Mouse (Mus musculus) hindbrain, embryonic 11.5 days (tissue): Measurements from ENCODE around the gene 1190005I06Rik. TPM values are rescaled to one million over a fixed set of nuclear protein-coding genes. Genes with fewer than 3 reads are reported as not detected.

Experiments
- ATAC-seq: fragments of 200-750 bp; cut with Nextera tagmentation; 2 replicates; pipeline ENCODE4 v1.8.0; 2017; ENCODE audit warnings: mild to moderate bottlenecking, moderate TSS enrichment, moderate library complexity; ENCODE audit not compliant: low FRiP score
- DNase-seq: peaks from one replicate; pipeline ENCODE4 v3.0.0-alpha.2; 2015; ENCODE audit warnings: low spot score
- H3K27ac ChIP-seq: fragments of 300-500 bp; sonication (generic); 2 replicates; pipeline ENCODE4 v1.5.1; 2014; ENCODE audit warnings: mild to moderate bottlenecking, low read depth, low read length
- H3K27me3 ChIP-seq: fragments of 300-500 bp; sonication (generic); 2 replicates; pipeline ENCODE4 v1.6.1; 2014; ENCODE audit warnings: mild to moderate bottlenecking, low read length, moderate library complexity, mixed read lengths; ENCODE audit not compliant: control insufficient read depth, insufficient read depth
- H3K36me3 ChIP-seq: fragments of 300-500 bp; sonication (generic); 2 replicates; pipeline ENCODE4 v1.6.1; 2014; ENCODE audit warnings: mild to moderate bottlenecking, low read length, moderate library complexity, mixed read lengths; ENCODE audit not compliant: control insufficient read depth, insufficient read depth
- H3K4me1 ChIP-seq: fragments of 300-500 bp; sonication (generic); replicated peaks from 2 replicates; pipeline ENCODE4 v1.6.1; 2014; ENCODE audit warnings: low read length, mixed read lengths; ENCODE audit not compliant: control insufficient read depth, insufficient read depth
- H3K4me2 ChIP-seq: fragments of 300-500 bp; sonication (generic); replicated peaks from 2 replicates; pipeline ENCODE4 v1.6.1; 2014; ENCODE audit warnings: mild to moderate bottlenecking, low read depth, low read length
- H3K4me3 ChIP-seq: fragments of 300-500 bp; sonication (generic); 2 replicates; pipeline ENCODE4 v1.5.1; 2014; ENCODE audit warnings: low read depth, low read length
- H3K9ac ChIP-seq: fragments of 300-500 bp; sonication (generic); 2 replicates; pipeline ENCODE4 v1.6.1; 2014; ENCODE audit warnings: low read depth, low read length
- H3K9me3 ChIP-seq: fragments of 300-500 bp; sonication (generic); 2 replicates; pipeline ENCODE4 v1.6.1; 2016; ENCODE audit warnings: low read length; ENCODE audit not compliant: control insufficient read depth
- WGBS: fragments of 180-500 bp; shearing (Covaris S2); extraction: QIAGEN DNeasy Blood & Tissue Kit; methylation state at CpG from one replicate; pipeline ENCODE4 v1.1.7; 2014; 5-methylcytosine and 5-hydroxymethylcytosine counted together
- polyA plus RNA-seq: library from polyadenylated mRNA; unstranded; fragments of >200 nt; fragmentation: Nextera tagmentation; extraction: Ambion mirVana; gene quantifications from 2 replicates; pipeline ENCODE4 v1.2.1, GENCODE M21; 2014

The 1190005I06Rik gene
- polyA plus RNA-seq, 1 experiment from 2014 or later, result 2.4 TPM

DNA sequence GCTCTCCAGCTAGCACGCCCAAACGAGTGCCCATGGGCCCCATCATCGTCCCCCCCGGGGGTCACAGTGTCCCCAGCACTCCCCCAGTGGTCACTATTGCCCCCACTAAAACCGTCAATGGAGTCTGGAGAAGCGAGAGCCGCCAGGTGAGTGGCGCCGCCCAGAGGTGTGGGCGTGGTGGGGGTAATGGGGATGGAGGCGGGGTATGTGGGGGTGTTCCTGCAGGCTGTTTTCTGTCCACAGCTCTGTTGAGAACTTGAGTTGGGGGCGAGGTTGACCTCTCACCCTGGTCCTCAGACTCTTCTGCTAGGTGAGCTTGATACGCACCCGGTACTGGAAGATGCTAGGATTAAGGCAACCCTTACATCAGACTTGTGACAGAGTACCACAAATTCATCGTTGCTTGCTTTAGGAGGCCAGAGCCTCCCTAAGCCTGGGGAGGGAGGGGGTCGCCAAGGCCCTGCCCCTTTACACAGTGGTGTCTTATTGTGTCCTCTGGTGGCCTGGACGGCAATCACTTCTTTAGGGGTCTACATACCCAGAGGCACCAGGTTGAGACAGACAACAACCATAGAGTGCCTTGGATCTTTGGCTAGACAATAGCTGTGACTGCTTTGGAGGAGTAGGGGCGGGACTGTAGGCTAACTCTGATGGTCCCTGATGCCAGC is 84.6 kb downstream of the 1190005I06Rik start:
- DNase-seq (no peak), ATAC-seq (0 out of 2 replicates have a peak, but pooled peaks have one; percentile 3)
- H3K27me3 ChIP-seq, result no peaks in the 10 kb centered on the region
- no peaks in the 10 kb centered on the region for H3K9me3 ChIP-seq
- no peak overlapping the region for H3K4me3 ChIP-seq
- H3K9ac ChIP-seq, result no peak overlapping the region
- H3K36me3 ChIP-seq, result peaks cover 7% of the 10 kb centered on the region
- H3K4me1 ChIP-seq, result peaks cover 60% of the 10 kb centered on the region
- WGBS, result 80% methylated on average over 18 of the region's 18 CpGs
- H3K27ac ChIP-seq, result peak overlapping the region; percentile 70
- H3K4me2 ChIP-seq, result no peak overlapping the region

DNA sequence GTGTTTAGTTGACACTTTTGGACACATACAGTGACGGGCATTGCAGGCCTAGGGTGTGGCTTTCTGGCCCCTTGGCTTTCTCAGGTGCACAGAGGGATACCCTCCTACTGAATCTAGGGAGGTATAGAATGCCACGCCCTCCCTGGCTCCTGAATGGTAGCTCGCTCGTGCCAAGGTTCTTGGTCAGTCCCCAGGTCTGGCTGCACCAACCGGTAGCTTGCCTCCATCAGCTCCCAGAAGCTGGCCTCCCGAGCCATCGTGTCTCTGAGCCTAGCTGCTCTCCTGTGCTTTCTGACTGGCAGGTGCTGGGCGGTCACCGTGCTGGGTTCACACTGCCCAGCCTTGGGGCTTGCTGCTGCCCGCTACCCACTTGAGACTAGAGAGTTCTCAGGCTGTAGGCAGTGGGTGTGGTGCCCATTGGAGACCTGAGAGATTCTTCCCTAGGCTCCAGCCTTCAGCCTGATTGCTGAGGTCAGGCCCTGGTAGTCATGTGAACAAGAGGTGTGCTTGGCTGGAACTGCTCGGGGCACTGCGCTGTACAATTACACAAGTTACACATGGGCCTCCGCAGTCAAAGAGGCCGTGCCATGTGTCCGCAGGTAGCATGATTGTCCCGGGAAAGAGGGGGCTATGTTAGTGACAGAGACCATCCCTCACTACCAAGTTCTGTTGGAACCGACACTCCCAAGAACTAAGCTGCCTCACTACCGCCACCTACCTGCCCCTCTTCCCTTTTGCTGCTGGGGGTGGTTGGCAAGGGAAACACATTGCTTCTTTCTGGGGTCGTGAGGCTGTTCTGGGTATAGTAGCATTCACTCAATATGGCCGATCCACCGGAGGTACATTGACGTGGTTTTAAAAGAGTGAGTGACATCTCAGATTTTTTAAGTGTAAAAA is 85.6 kb downstream of the 1190005I06Rik start:
- Histone ChIP-seq H3K4me3 (no peak overlapping the region), H3K9me3 (no peaks in the 10 kb centered on the region), H3K4me2 (no peak overlapping the region), H3K36me3 (no peaks in the 10 kb centered on the region), H3K9ac (no peak overlapping the region), H3K27ac (peak overlapping the region; percentile 70), H3K4me1 (peaks cover 70% of the 10 kb centered on the region), H3K27me3 (no peaks in the 10 kb centered on the region)
- DNase-seq (no peak), ATAC-seq (no peak)
- 85% methylated on average over 22 of the region's 22 CpGs for WGBS

DNA sequence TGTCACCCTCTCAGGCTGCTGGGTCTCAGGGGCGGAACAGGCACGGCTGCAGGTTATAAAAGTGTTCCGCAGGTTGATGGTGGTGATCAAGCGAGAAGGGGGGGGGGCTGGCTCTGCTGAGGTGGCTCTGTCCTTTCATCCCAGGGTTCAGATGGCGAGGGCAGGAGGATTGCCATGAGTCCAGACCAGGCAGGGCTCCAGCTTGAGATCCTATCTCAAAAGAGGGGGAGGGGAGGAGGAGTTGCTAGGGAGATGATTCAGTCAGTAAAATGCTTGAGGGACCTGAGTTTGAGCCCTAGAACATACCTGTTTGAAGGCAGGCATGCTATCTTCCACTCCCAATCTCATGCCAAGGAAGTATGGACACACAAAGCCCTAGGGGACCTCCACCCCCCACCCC is 86.9 kb downstream of the 1190005I06Rik start:
- Histone ChIP-seq H3K9ac (no peak overlapping the region), H3K27ac (peak overlapping the region; percentile 90)
- no peak for ATAC-seq

DNA sequence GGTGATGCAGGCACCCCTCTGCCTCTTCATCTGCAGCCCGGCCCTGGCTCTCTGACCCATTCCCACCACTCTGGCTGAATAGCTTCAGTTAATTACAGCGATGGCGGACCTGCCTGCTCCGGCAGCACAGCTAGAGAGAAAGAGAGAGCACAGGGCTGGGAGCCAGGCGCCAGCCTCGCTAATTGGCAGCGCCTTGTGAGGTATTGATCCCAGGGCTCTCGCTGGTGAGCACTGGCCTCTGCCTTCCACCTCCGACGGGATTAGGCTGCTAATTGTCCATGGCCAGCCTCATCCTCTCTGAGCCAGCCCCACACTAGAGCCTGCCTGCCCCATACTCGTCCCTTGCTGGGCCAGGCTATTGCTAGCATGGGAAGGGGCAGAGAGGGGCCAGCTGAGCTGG is 87.8 kb downstream of the 1190005I06Rik start:
- Histone ChIP-seq H3K36me3 (no peaks in the 10 kb centered on the region), H3K9ac (peak overlapping the region; percentile 41), H3K9me3 (no peaks in the 10 kb centered on the region), H3K4me1 (peaks cover 75% of the 10 kb centered on the region), H3K4me2 (no peak overlapping the region), H3K27me3 (no peaks in the 10 kb centered on the region), H3K27ac (peak overlapping the region; percentile 90), H3K4me3 (no peak overlapping the region)
- DNase-seq, result peak; percentile 46
- 28% methylated on average over 11 of the region's 11 CpGs for WGBS
- peak; percentile 25; the same call in 1 of the 2 replicates for ATAC-seq

More for the DNA sequence above, 86.9 kb downstream of the 1190005I06Rik start:
- Histone ChIP-seq H3K36me3 (no peaks in the 10 kb centered on the region), H3K27me3 (no peaks in the 10 kb centered on the region), H3K4me3 (no peak overlapping the region), H3K4me2 (no peak overlapping the region), H3K4me1 (peaks cover 78% of the 10 kb centered on the region), H3K9me3 (no peaks in the 10 kb centered on the region)
- 82% methylated on average over 5 of the region's 5 CpGs for WGBS
- DNase-seq, result no peak

Other genes starting within 250 kb of the 1190005I06Rik start
- 94.8 and 96.9 TPM in 2 replicates for gene Gins2, start 58.3 kb downstream of the 1190005I06Rik start, polyA plus RNA-seq
- 2.6 and 3.1 TPM in 2 replicates for gene Gm27021, start 20.4 kb upstream of the 1190005I06Rik start, polyA plus RNA-seq
- 977 and 997 TPM in 2 replicates for gene Cox4i1, start 20.6 kb upstream of the 1190005I06Rik start, polyA plus RNA-seq
- 273 and 276 TPM in 2 replicates for gene Emc8, start 20.9 kb upstream of the 1190005I06Rik start, polyA plus RNA-seq
- gene Irf8, start 88.7 kb upstream of the 1190005I06Rik start, polyA plus RNA-seq, result 3.6 and 3.9 TPM in 2 replicates